Mouse (Mus musculus) erythroblast, embryonic 14.5 days (primary cell): Measurements from ENCODE around the gene Cldn16.

Experiments used
- GATA1 ChIP-seq: IDR thresholded peaks from 2 replicates; pipeline ENCODE4 v1.6.1; 2012; ENCODE audit warnings: low read length, inconsistent platforms, mixed read lengths
- TAL1 ChIP-seq: IDR thresholded peaks from 3 replicates; pipeline ENCODE4 v1.6.1; 2012; ENCODE audit warnings: low read length, inconsistent platforms, mixed read lengths

DNA sequence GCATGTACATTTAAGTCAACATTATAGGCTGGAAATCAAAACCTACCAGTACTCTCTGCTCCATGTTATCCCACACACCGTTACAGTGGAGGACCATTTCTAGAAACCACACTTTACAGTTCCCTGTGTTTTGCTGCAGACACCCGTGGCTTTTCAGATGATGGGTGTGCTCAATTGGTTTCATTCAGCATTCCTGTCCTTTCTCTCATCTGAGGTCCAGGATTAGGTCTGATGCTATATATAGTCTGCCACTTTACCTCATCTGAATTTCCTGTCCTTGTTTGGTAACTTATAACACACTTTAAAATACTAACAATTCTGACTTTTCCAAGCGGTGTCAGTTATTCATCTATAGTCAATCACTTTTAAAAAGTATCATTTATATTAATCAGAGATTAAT, 37.8 kb downstream of the Cldn16 start:
- TF ChIP-seq TAL1 (no peak), GATA1 (no peak)
